Mouse (Mus musculus) embryonic fibroblast, embryonic 13.5 days (primary cell): Measurements from ENCODE around the gene Dscam.

Experiments used
- CTCF ChIP-seq: IDR thresholded peaks from 2 replicates; pipeline ENCODE4 v1.5.1; 2011; ENCODE audit warnings: mild to moderate bottlenecking, control low read depth, low read length, moderate library complexity, borderline replicate concordance; ENCODE audit not compliant: insufficient read depth
- POLR2A ChIP-seq: IDR thresholded peaks from 2 replicates; pipeline ENCODE4 v1.6.1; 2011; ENCODE audit warnings: low read depth, mild to moderate bottlenecking, control low read depth, low read length, moderate library complexity

DNA sequence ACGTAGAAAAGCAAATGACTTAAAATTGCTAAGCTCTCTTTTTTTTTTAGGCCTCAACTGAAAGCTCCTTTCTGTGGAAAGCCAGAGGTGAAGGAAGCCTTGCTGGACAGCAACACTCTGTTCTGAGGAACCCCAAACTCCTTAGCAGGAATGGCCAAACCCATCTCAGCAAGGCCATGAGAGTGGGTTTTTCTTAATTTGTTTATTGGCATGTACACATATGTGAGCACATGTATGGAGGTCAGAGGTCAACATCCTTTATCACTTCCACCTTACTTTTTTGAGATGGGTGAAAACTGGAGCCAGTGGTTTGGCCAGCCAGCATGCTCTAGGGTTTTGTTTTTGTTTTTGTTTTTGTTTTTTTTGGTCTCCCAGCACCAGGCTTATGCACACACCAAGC is 263.5 kb downstream of the Dscam start:
- TF ChIP-seq POLR2A (no peak), CTCF (no peak)
